Mouse (Mus musculus): Measurements from ENCODE around the gene Gm16485. TPM values are rescaled to one million over a fixed set of nuclear protein-coding genes. Genes with fewer than 3 reads are reported as not detected.

Gm16485 gene
- polyA plus RNA-seq, 1 experiment, result not detected

GRCm38 (mm10) chr9:8970240-8970639, 1.4 kb upstream of the Gm16485 start:
- H3K4me2 ChIP-seq (ENCODE audit: low read depth), result peak overlapping the region; percentile 12
- no peak overlapping the region for H3ac ChIP-seq (ENCODE audit: control insufficient read depth, insufficient read length)
- H3K4me3 ChIP-seq, result no peak overlapping the region
- no peaks in the 10 kb centered on the region for H3K79me2 ChIP-seq (ENCODE audit: control insufficient read depth, insufficient read depth)
- no peaks in the 10 kb centered on the region for H3K27me3 ChIP-seq (ENCODE audit: control insufficient read depth, insufficient read depth, insufficient read length)
- no peaks in the 10 kb centered on the region for H3K36me3 ChIP-seq (ENCODE audit: control insufficient read depth, insufficient read depth)
- TF ChIP-seq MAX (IDR thresholded peaks at IDR 0.05; ENCODE audit: low read depth), result no peak
- no peak for TF ChIP-seq USF1 (IDR thresholded peaks at IDR 0.05; ENCODE audit: low read depth)
- no peak for TF ChIP-seq TCF12 (IDR thresholded peaks at IDR 0.05; ENCODE audit: insufficient read depth, poor library complexity, severe bottlenecking)
- TF ChIP-seq E2F4 (IDR thresholded peaks at IDR 0.05; ENCODE audit: insufficient read depth), result no peak
- TF ChIP-seq REST (IDR thresholded peaks at IDR 0.05; ENCODE audit: insufficient read depth, insufficient read length), result no peak
- no peak for TF ChIP-seq CEBPB (IDR thresholded peaks at IDR 0.05; ENCODE audit: insufficient read depth, poor library complexity, severe bottlenecking)

- H3ac ChIP-seq (ENCODE audit: control insufficient read depth, insufficient read length), result no peak overlapping the region
- H3K4me2 ChIP-seq (ENCODE audit: low read depth), result no peak overlapping the region
- no peaks in the 10 kb centered on the region for H3K36me3 ChIP-seq (ENCODE audit: control insufficient read depth, insufficient read depth)
- H3K79me2 ChIP-seq (ENCODE audit: control insufficient read depth, insufficient read depth), result no peaks in the 10 kb centered on the region
- no peak overlapping the region for H3K4me3 ChIP-seq
- no peaks in the 10 kb centered on the region for H3K27me3 ChIP-seq (ENCODE audit: control insufficient read depth, insufficient read depth, insufficient read length)
- TF ChIP-seq TCF3 (IDR thresholded peaks at IDR 0.05; ENCODE audit: insufficient read length, low read depth), result no peak
- no peak for TF ChIP-seq CEBPB (IDR thresholded peaks at IDR 0.05; ENCODE audit: insufficient read depth, poor library complexity, severe bottlenecking)
- no peak for TF ChIP-seq MAX (IDR thresholded peaks at IDR 0.05; ENCODE audit: low read depth)
- no peak for TF ChIP-seq E2F4 (IDR thresholded peaks at IDR 0.05; ENCODE audit: insufficient read depth)
- no peak for TF ChIP-seq USF1 (IDR thresholded peaks at IDR 0.05; ENCODE audit: low read depth)
- TF ChIP-seq MYOG (IDR thresholded peaks at IDR 0.05; ENCODE audit: control insufficient read depth in 1 of 3, insufficient read depth in 1 of 3, insufficient read length in 2 of 3, low read depth in 2 of 3), result no peak
- no peak for TF ChIP-seq POLR2AphosphoS2 (IDR thresholded peaks at IDR 0.05; ENCODE audit: insufficient read length, low read depth)
- TF ChIP-seq SRF (IDR thresholded peaks at IDR 0.05; ENCODE audit: control insufficient read depth, insufficient read length, low read depth), result no peak
- TF ChIP-seq MYOD1 (IDR thresholded peaks at IDR 0.05; ENCODE audit: control insufficient read depth in 1 of 3, insufficient read length in 2 of 3, low read depth in 2 of 3), result no peak
- TF ChIP-seq POLR2A (IDR thresholded peaks at IDR 0.05; ENCODE audit: insufficient read length, low read depth), result no peak
- TF ChIP-seq TCF12 (IDR thresholded peaks at IDR 0.05; ENCODE audit: insufficient read depth, poor library complexity, severe bottlenecking), result no peak
Observed at GRCm38 (mm10) chr9:8977775-8978174, 6.2 kb downstream of the Gm16485 start.

GRCm38 (mm10) chr9:8982315-8982714, 10.7 kb downstream of the Gm16485 start:
- Histone ChIP-seq H3K4me3 (no peak overlapping the region), H3K27me3 (ENCODE audit: control insufficient read depth, insufficient read depth, insufficient read length) (no peaks in the 10 kb centered on the region), H3K4me2 (ENCODE audit: low read depth) (no peak overlapping the region), H3K36me3 (ENCODE audit: control insufficient read depth, insufficient read depth) (no peaks in the 10 kb centered on the region), H3ac (ENCODE audit: control insufficient read depth, insufficient read length) (no peak overlapping the region), H3K79me2 (ENCODE audit: control insufficient read depth, insufficient read depth) (no peaks in the 10 kb centered on the region)
- no peak for TF ChIP-seq POLR2A (IDR thresholded peaks at IDR 0.05; ENCODE audit: insufficient read length, low read depth)
- no peak for TF ChIP-seq USF1 (IDR thresholded peaks at IDR 0.05; ENCODE audit: low read depth)
- TF ChIP-seq CEBPB (IDR thresholded peaks at IDR 0.05; ENCODE audit: insufficient read depth, poor library complexity, severe bottlenecking), result no peak
- TF ChIP-seq REST (IDR thresholded peaks at IDR 0.05; ENCODE audit: insufficient read depth, insufficient read length), result peak; percentile 67
- no peak for TF ChIP-seq MAX (IDR thresholded peaks at IDR 0.05; ENCODE audit: low read depth)

- Histone ChIP-seq H3K36me3 (ENCODE audit: control insufficient read depth, insufficient read depth) (peaks cover 42% of the 10 kb centered on the region), H3K4me3 (no peak overlapping the region), H3K27me3 (ENCODE audit: control insufficient read depth, insufficient read depth, insufficient read length) (no peaks in the 10 kb centered on the region), H3K79me2 (ENCODE audit: control insufficient read depth, insufficient read depth) (no peaks in the 10 kb centered on the region), H3ac (ENCODE audit: control insufficient read depth, insufficient read length) (no peak overlapping the region), H3K4me2 (ENCODE audit: low read depth) (no peak overlapping the region)
- TF ChIP-seq POLR2A (IDR thresholded peaks at IDR 0.05; ENCODE audit: insufficient read length, low read depth) (no peak), SRF (IDR thresholded peaks at IDR 0.05; ENCODE audit: control insufficient read depth, insufficient read length, low read depth) (no peak), MYOD1 (IDR thresholded peaks at IDR 0.05; ENCODE audit: control insufficient read depth in 1 of 3, insufficient read length in 2 of 3, low read depth in 2 of 3) (no peak), MAX (IDR thresholded peaks at IDR 0.05; ENCODE audit: low read depth) (no peak), CEBPB (IDR thresholded peaks at IDR 0.05; ENCODE audit: insufficient read depth, poor library complexity, severe bottlenecking) (no peak), USF1 (IDR thresholded peaks at IDR 0.05; ENCODE audit: low read depth) (no peak), REST (IDR thresholded peaks at IDR 0.05; ENCODE audit: insufficient read depth, insufficient read length) (no peak), MYOG (IDR thresholded peaks at IDR 0.05; ENCODE audit: control insufficient read depth in 1 of 3, insufficient read depth in 1 of 3, insufficient read length in 2 of 3, low read depth in 2 of 3) (no peak), TCF12 (IDR thresholded peaks at IDR 0.05; ENCODE audit: insufficient read depth, poor library complexity, severe bottlenecking) (no peak), POLR2AphosphoS2 (IDR thresholded peaks at IDR 0.05; ENCODE audit: insufficient read length, low read depth) (no peak), E2F4 (IDR thresholded peaks at IDR 0.05; ENCODE audit: insufficient read depth) (no peak), TCF3 (IDR thresholded peaks at IDR 0.05; ENCODE audit: insufficient read length, low read depth) (no peak)
Observed at GRCm38 (mm10) chr9:8996494-8996893, 24.9 kb downstream of the Gm16485 start.

- H3K4me3 ChIP-seq, result no peak overlapping the region
- no peak overlapping the region for H3ac ChIP-seq (ENCODE audit: control insufficient read depth, insufficient read length)
- TF ChIP-seq SRF (IDR thresholded peaks at IDR 0.05; ENCODE audit: control insufficient read depth, insufficient read length, low read depth), result no peak
- TF ChIP-seq REST (IDR thresholded peaks at IDR 0.05; ENCODE audit: insufficient read depth, insufficient read length), result no peak
- TF ChIP-seq MYOD1 (IDR thresholded peaks at IDR 0.05; ENCODE audit: control insufficient read depth in 1 of 3, insufficient read length in 2 of 3, low read depth in 2 of 3), result no peak
- no peak for TF ChIP-seq USF1 (IDR thresholded peaks at IDR 0.05; ENCODE audit: low read depth)
- no peak for TF ChIP-seq E2F4 (IDR thresholded peaks at IDR 0.05; ENCODE audit: insufficient read depth)
- TF ChIP-seq CEBPB (IDR thresholded peaks at IDR 0.05; ENCODE audit: insufficient read depth, poor library complexity, severe bottlenecking), result no peak
- TF ChIP-seq POLR2AphosphoS2 (IDR thresholded peaks at IDR 0.05; ENCODE audit: insufficient read length, low read depth), result no peak
- no peak for TF ChIP-seq POLR2A (IDR thresholded peaks at IDR 0.05; ENCODE audit: insufficient read length, low read depth)
- no peaks in the 10 kb centered on the region for H3K27me3 ChIP-seq (ENCODE audit: control insufficient read depth, insufficient read depth, insufficient read length)
- H3K36me3 ChIP-seq (ENCODE audit: control insufficient read depth, insufficient read depth), result peaks cover 26% of the 10 kb centered on the region
- H3K79me2 ChIP-seq (ENCODE audit: control insufficient read depth, insufficient read depth), result no peaks in the 10 kb centered on the region
- no peak overlapping the region for H3K4me2 ChIP-seq (ENCODE audit: low read depth)
Observed at GRCm38 (mm10) chr9:9001170-9001569, 29.6 kb downstream of the Gm16485 start.

Measured in myocyte (in vitro differentiated cells).